Mouse (Mus musculus) lung, embryonic 15.5 days (tissue): ENCODE measurements around the gene Foxa2. TPM values are rescaled to one million over a fixed set of nuclear protein-coding genes. Genes with fewer than 3 reads are reported as not detected.
A peak's percentile ranks its signal among the peaks of the same experiment; 100 is the strongest.

Source experiments
- ATAC-seq: fragments of 200-750 bp; cut with Nextera tagmentation; 2 replicates; pipeline ENCODE4 v1.8.0; 2017; ENCODE audit warnings: moderate number of reproducible peaks, borderline replicate concordance; ENCODE audit not compliant: low FRiP score, low TSS enrichment; ENCODE audit errors: extremely low read depth
- H3K27ac ChIP-seq: fragments of 300-500 bp; sonication (generic); 2 replicates; pipeline ENCODE4 v1.5.1; 2015; ENCODE audit warnings: moderate library complexity, mild to moderate bottlenecking, inconsistent platforms
- H3K27me3 ChIP-seq: fragments of 300-500 bp; sonication (generic); 2 replicates; pipeline ENCODE4 v1.6.1; 2015; ENCODE audit warnings: inconsistent platforms
- H3K36me3 ChIP-seq: fragments of 300-500 bp; sonication (generic); 2 replicates; pipeline ENCODE4 v1.6.1; 2015; ENCODE audit warnings: inconsistent platforms
- H3K4me1 ChIP-seq: fragments of 300-500 bp; sonication (generic); 2 replicates; pipeline ENCODE4 v1.6.1; 2015; ENCODE audit warnings: inconsistent platforms
- H3K4me2 ChIP-seq: fragments of 300-500 bp; sonication (generic); 2 replicates; pipeline ENCODE4 v1.6.1; 2015; ENCODE audit warnings: inconsistent platforms, mild to moderate bottlenecking, moderate library complexity
- H3K4me3 ChIP-seq: fragments of 300-500 bp; sonication (generic); 2 replicates; pipeline ENCODE4 v1.5.1; 2015; ENCODE audit warnings: mild to moderate bottlenecking, inconsistent platforms
- H3K9ac ChIP-seq: fragments of 300-500 bp; sonication (generic); 2 replicates; pipeline ENCODE4 v1.6.1; 2015; ENCODE audit warnings: inconsistent platforms
- H3K9me3 ChIP-seq: fragments of 300-500 bp; sonication (generic); 2 replicates; pipeline ENCODE4 v1.6.1; 2016; ENCODE audit warnings: inconsistent platforms
- WGBS: fragments of 180-500 bp; shearing (Covaris S2); methylation state at CpG from one replicate; pipeline ENCODE4 v1.1.7; 2015; 5-methylcytosine and 5-hydroxymethylcytosine counted together
- polyA plus RNA-seq: library from polyadenylated mRNA; unstranded; fragments of >200 nt; fragmentation: Nextera tagmentation; extraction: Ambion mirVana; gene quantifications from 2 replicates; pipeline ENCODE4 v1.2.1, GENCODE M21; 2015

Foxa2 gene
- polyA plus RNA-seq, 1 experiment from 2014 or later: 38.4 TPM

DNA sequence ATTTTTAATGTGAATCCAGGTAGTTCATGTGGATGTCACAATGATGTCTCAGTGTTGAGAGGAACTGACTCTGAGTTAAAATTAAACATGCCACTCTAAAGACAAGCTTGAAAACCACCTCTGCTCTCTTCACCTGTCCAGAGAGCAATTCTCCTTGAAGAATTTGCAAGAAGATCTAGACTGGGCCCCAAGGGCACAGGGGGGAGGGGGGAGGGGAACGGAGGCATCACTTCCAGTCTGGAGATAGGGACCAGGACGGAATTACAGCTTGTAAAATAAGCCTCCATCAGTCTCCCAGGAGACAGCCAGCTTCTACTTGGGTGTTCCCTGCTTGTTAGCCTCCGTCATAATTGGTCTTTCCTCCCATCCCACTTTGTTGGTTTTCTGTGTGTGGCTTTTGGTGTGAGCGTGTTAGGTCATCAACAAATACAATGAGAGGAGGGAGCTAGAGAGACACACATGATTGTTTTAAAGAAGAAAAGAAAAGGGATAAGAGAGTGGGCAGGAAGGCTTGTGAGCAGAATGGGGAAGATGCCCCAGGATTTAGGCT lies 10.1 kb downstream of the Foxa2 start:
- Histone ChIP-seq H3K9ac (peak overlapping the region; percentile 68), H3K4me2 (peak overlapping the region; percentile 54), H3K4me3 (peak overlapping the region; percentile 46), H3K27me3 (peaks cover 94% of the 10 kb centered on the region), H3K9me3 (no peaks in the 10 kb centered on the region), H3K4me1 (peaks cover 8% of the 10 kb centered on the region; the same call in 1 of the 2 replicates), H3K27ac (peak overlapping the region; percentile 60), H3K36me3 (no peaks in the 10 kb centered on the region)
- WGBS: 4% methylated on average over 4 of the region's 4 CpGs
- no peak for ATAC-seq

DNA sequence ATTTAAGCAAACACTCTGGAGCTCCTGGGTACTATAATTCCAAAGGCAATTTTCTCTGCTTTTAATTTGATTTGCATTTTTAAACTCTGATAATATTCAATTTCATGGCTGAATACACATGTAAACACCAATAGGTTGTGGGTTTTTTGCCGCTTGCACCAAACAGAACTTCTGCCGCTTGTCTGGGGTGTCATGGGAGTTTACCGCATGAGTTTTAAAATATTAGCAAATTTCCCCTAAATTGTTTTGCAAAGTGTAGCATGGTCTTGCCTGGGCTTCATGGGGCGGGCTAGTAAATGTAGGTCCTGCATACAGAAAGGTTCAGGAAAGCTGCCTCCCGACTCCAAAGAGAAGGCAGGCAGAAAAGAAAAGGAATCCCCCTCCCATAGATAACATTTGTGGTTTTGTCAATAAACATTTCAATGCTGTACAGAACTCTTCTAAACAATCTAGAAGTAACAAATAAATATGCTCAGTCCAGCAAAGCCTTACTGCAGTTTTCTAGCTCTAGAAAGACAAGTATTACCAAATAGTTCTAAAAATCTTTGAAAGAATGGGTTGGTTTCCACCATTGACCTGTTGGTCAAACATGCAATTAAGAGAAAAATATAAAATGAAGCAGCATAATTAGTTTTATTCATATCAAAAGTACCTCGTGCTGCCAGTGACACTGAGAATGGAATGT lies 15.6 kb downstream of the Foxa2 start:
- no peak overlapping the region for H3K4me3 ChIP-seq
- H3K27ac ChIP-seq: peak overlapping the region; percentile 64
- H3K36me3 ChIP-seq: no peaks in the 10 kb centered on the region
- H3K9ac ChIP-seq: no peak overlapping the region
- no peaks in the 10 kb centered on the region for H3K9me3 ChIP-seq
- H3K4me1 ChIP-seq: peaks cover 13% of the 10 kb centered on the region; the same call in 1 of the 2 replicates
- H3K27me3 ChIP-seq: peaks cover 89% of the 10 kb centered on the region
- no peak for ATAC-seq
- peak overlapping the region; percentile 43 for H3K4me2 ChIP-seq
- 12% methylated on average over 6 of the region's 6 CpGs for WGBS

DNA sequence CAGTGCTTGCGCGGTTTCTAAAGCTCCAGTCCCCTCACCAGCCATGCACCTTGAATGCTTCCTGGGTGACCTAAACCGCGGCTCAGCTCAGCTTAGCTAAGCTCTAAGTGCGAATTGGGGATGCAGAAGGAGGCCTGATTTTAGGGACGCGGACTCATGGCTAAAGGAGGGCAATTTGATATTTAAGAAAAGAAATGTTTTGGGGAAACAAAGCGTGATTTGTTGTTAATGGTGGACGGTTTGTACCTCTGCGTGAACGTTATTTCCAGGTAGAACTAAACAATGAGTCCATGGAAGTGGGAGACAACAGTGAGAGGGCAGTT lies 16.2 kb downstream of the Foxa2 start:
- 5% methylated on average over 11 of the region's 11 CpGs for WGBS
- Histone ChIP-seq H3K4me1 (peaks cover 13% of the 10 kb centered on the region; the same call in 1 of the 2 replicates), H3K9ac (no peak overlapping the region; the same call in 1 of the 2 replicates)

GRCm38 (mm10) chr2:148029751-148030612 lies 16.8 kb downstream of the Foxa2 start:
- Histone ChIP-seq H3K4me3 (peak overlapping the region; percentile 14), H3K9ac (peak overlapping the region; percentile 16; the same call in 1 of the 2 replicates), H3K4me1 (peaks cover 15% of the 10 kb centered on the region; the same call in 1 of the 2 replicates), H3K9me3 (no peaks in the 10 kb centered on the region), H3K27ac (peak overlapping the region; percentile 64), H3K36me3 (no peaks in the 10 kb centered on the region), H3K4me2 (peak overlapping the region; percentile 43), H3K27me3 (peaks cover 83% of the 10 kb centered on the region)
- peak; percentile 58 for ATAC-seq
- 11% methylated on average over 21 of the region's 21 CpGs for WGBS

More for the DNA sequence above, 16.2 kb downstream of the Foxa2 start:
- no peaks in the 10 kb centered on the region for H3K36me3 ChIP-seq
- peak overlapping the region; percentile 43 for H3K4me2 ChIP-seq
- ATAC-seq: no peak
- peak overlapping the region; percentile 14 for H3K4me3 ChIP-seq
- H3K9me3 ChIP-seq: no peaks in the 10 kb centered on the region
- peaks cover 86% of the 10 kb centered on the region for H3K27me3 ChIP-seq
- H3K27ac ChIP-seq: peak overlapping the region; percentile 64

DNA sequence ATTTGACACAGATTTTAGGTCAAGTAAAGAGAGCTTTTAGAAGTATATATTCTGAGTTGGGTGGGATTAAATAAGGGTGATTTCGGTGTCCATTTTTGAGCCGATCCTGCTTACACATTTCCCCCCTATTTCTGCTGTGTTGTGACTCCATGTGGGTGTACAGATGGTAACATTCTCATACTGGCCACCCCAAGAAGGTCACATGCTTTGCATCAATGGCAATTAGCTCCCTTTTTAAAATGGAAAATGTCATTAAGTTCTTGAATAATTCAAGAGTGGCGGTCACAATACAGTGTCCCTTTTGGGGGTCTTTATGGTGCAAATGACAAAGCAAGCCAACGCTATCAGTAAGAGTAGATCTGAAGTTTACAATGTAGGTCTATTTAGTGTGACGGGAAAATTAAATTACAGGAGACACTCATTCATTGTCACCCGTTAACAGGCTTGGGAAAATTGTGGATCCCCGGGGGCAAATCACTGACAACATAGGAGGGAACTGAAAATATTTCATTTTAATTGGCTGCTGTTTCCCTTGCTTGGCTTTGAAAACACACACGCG lies 17.6 kb downstream of the Foxa2 start:
- H3K27me3 ChIP-seq: peaks cover 80% of the 10 kb centered on the region
- no peak for ATAC-seq
- peak overlapping the region; percentile 64; the same call in 1 of the 2 replicates for H3K27ac ChIP-seq
- no peak overlapping the region for H3K4me2 ChIP-seq
- no peak overlapping the region for H3K9ac ChIP-seq
- H3K9me3 ChIP-seq: no peaks in the 10 kb centered on the region
- H3K4me1 ChIP-seq: peaks cover 20% of the 10 kb centered on the region; the same call in 1 of the 2 replicates
- H3K4me3 ChIP-seq: no peak overlapping the region
- 47% methylated on average over 9 of the region's 9 CpGs for WGBS
- no peaks in the 10 kb centered on the region for H3K36me3 ChIP-seq

DNA sequence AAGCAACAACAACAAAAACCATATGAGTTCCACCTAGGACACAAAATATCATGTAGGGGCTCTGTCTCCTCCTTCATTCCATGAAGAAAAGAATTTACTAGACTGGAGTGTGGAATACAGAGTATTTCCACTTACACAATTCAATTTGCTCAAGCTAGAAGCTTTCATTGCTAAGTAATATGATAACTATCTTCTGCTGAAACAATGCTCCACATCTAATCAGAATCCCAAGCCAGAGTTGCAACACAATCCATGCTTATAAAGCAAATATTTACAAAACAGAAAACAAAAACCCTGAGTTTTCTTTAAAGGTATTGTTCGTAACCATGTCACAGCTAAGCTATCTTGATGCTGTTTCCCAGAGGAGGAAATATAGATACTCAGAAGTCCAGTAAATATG lies 20.4 kb downstream of the Foxa2 start:
- H3K27me3 ChIP-seq: peaks cover 76% of the 10 kb centered on the region
- H3K4me2 ChIP-seq: no peak overlapping the region
- no peaks in the 10 kb centered on the region for H3K9me3 ChIP-seq
- no peak for ATAC-seq
- 84% methylated on average over 1 of the region's 1 CpGs for WGBS
- peaks cover 29% of the 10 kb centered on the region; the same call in 1 of the 2 replicates for H3K4me1 ChIP-seq
- no peak overlapping the region for H3K27ac ChIP-seq
- no peak overlapping the region for H3K9ac ChIP-seq
- no peaks in the 10 kb centered on the region for H3K36me3 ChIP-seq
- H3K4me3 ChIP-seq: no peak overlapping the region

DNA sequence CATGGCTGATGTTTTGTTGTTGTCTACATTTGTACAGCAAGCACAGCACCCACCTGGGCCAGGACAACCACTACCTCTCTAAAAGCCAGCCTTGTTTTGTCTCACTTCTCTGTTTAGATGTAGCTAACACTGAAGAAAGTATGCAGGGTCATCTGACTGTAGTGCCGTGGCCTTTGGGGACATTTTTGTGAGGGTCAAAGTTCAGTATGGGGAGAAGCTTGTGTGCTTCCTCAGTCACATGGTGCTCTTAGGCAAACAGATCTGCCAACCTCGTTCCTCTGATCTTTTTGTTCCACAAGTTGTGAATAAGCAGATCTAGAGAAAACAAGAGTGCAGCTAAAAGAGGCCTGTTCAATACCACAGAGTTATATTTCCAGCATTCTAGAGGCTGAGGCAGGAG lies 21.3 kb downstream of the Foxa2 start:
- no peaks in the 10 kb centered on the region for H3K36me3 ChIP-seq
- no peak overlapping the region for H3K4me3 ChIP-seq
- H3K27ac ChIP-seq: peak overlapping the region; percentile 73
- H3K4me2 ChIP-seq: no peak overlapping the region
- H3K9ac ChIP-seq: no peak overlapping the region
- ATAC-seq: no peak
- peaks cover 29% of the 10 kb centered on the region; the same call in 1 of the 2 replicates for H3K4me1 ChIP-seq
- WGBS: 23% methylated on average over 2 of the region's 2 CpGs
- H3K9me3 ChIP-seq: no peaks in the 10 kb centered on the region
- peaks cover 70% of the 10 kb centered on the region for H3K27me3 ChIP-seq

- Histone ChIP-seq H3K9ac (no peak overlapping the region), H3K9me3 (no peaks in the 10 kb centered on the region), H3K4me1 (peaks cover 26% of the 10 kb centered on the region; the same call in 1 of the 2 replicates), H3K36me3 (no peaks in the 10 kb centered on the region), H3K4me2 (peak overlapping the region; percentile 25; the same call in 1 of the 2 replicates), H3K27me3 (peaks cover 59% of the 10 kb centered on the region), H3K27ac (peak overlapping the region; percentile 73), H3K4me3 (no peak overlapping the region)
- WGBS: 55% methylated on average over 9 of the region's 9 CpGs
- ATAC-seq: no peak
These were observed 22.4 kb downstream of the Foxa2 start for GRCm38 (mm10) chr2:148024268-148024935.

- peak overlapping the region; percentile 73 for H3K27ac ChIP-seq
- H3K4me2 ChIP-seq: peak overlapping the region; percentile 38
- WGBS: 2% methylated on average over 12 of the region's 12 CpGs
- H3K9ac ChIP-seq: no peak overlapping the region
- H3K4me1 ChIP-seq: peaks cover 24% of the 10 kb centered on the region; the same call in 1 of the 2 replicates
- H3K4me3 ChIP-seq: no peak overlapping the region
- H3K27me3 ChIP-seq: peaks cover 49% of the 10 kb centered on the region; the same call in 1 of the 2 replicates
- H3K9me3 ChIP-seq: no peaks in the 10 kb centered on the region
- H3K36me3 ChIP-seq: no peaks in the 10 kb centered on the region
- 0 out of 2 replicates have a peak, but pooled peaks have one; percentile 41 for ATAC-seq
These were observed 23.4 kb downstream of the Foxa2 start for GRCm38 (mm10) chr2:148023340-148023806.

DNA sequence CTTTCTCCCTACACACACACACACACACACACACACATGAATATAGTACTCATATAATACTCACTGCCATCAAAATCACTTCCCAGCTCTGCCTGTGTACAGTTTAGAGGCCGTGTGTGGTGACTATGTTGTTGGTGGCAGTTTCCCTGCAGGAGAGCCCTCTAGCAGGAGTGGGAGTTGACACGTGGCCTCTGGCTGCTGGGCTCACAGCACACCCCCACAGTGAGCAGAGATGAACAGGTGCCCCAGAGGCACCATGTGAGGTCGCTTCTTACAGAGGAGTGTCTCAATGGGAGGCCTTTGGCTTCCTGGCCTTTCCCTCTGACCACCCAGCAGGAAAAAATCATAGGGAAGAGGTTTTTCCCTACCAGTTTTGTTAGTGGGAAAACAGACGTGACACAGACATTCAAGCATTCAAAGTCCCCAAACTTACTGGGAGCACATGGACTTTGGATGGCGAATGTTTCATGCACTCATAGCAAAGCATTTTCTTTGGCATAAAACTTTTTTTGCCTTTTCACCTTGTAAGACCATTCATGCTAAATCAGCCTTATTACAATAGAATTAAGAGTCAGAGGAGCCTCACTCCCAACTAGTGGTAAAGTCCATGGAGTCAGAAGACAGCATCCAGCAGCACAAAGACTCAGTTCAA lies 24.7 kb downstream of the Foxa2 start:
- 34% methylated on average over 5 of the region's 5 CpGs for WGBS
- ATAC-seq: no peak
- H3K4me2 ChIP-seq: no peak overlapping the region; the same call in 1 of the 2 replicates
- H3K27me3 ChIP-seq: peaks cover 37% of the 10 kb centered on the region; the same call in 1 of the 2 replicates
- no peak overlapping the region for H3K9ac ChIP-seq
- H3K27ac ChIP-seq: peak overlapping the region; percentile 60
- H3K36me3 ChIP-seq: no peaks in the 10 kb centered on the region
- no peaks in the 10 kb centered on the region for H3K9me3 ChIP-seq
- H3K4me1 ChIP-seq: peaks cover 20% of the 10 kb centered on the region; the same call in 1 of the 2 replicates
- no peak overlapping the region for H3K4me3 ChIP-seq
